Mouse (Mus musculus) liver, embryonic 16.5 days (tissue): ENCODE results near the gene Rassf8. TPM values are rescaled to one million over a fixed set of nuclear protein-coding genes. Genes with fewer than 3 reads are reported as not detected.

Experiments
- ATAC-seq: fragments of 200-750 bp; cut with Nextera tagmentation; 2 replicates; pipeline ENCODE4 v1.8.0; 2017; ENCODE audit warnings: low read depth, mild to moderate bottlenecking, moderate number of reproducible peaks, moderate library complexity
- H3K27ac ChIP-seq: fragments of 300-500 bp; sonication (generic); 2 replicates; pipeline ENCODE4 v1.5.1; 2014; ENCODE audit warnings: mild to moderate bottlenecking, low read length
- H3K27me3 ChIP-seq: fragments of 300-500 bp; sonication (generic); 2 replicates; pipeline ENCODE4 v1.6.1; 2014; ENCODE audit warnings: low read depth, low read length, mixed read lengths; ENCODE audit not compliant: control insufficient read depth, insufficient read depth
- H3K36me3 ChIP-seq: fragments of 300-500 bp; sonication (generic); 2 replicates; pipeline ENCODE4 v1.6.1; 2014; ENCODE audit warnings: mild to moderate bottlenecking; ENCODE audit not compliant: control insufficient read depth, insufficient read depth
- H3K4me1 ChIP-seq: fragments of 300-500 bp; sonication (generic); 2 replicates; pipeline ENCODE4 v1.6.1; 2014; ENCODE audit warnings: low read depth, low read length, mixed read lengths; ENCODE audit not compliant: control insufficient read depth
- H3K4me2 ChIP-seq: fragments of 300-500 bp; sonication (generic); 2 replicates; pipeline ENCODE4 v1.6.1; 2014; ENCODE audit warnings: low read depth, low read length, mixed read lengths
- H3K4me3 ChIP-seq: fragments of 300-500 bp; sonication (generic); 2 replicates; pipeline ENCODE4 v1.5.1; 2014; ENCODE audit warnings: low read depth, mild to moderate bottlenecking, low read length
- H3K9ac ChIP-seq: fragments of 300-500 bp; sonication (generic); 2 replicates; pipeline ENCODE4 v1.6.1; 2014; ENCODE audit warnings: low read depth, low read length
- H3K9me3 ChIP-seq: fragments of 300-500 bp; sonication (generic); replicated peaks from 2 replicates; pipeline ENCODE4 v1.6.1; 2016; ENCODE audit warnings: low read length; ENCODE audit not compliant: control insufficient read depth
- WGBS: fragments of 180-500 bp; shearing (Covaris S2); extraction: QIAGEN DNeasy Blood & Tissue Kit; methylation state at CpG from one replicate; pipeline ENCODE4 v1.1.7; 2014; ENCODE audit not compliant: insufficient replicate concordance; 5-methylcytosine and 5-hydroxymethylcytosine counted together
- polyA plus RNA-seq: library from polyadenylated mRNA; unstranded; fragments of >200 nt; fragmentation: Nextera tagmentation; extraction: Ambion mirVana; gene quantifications from 2 replicates; pipeline ENCODE4 v1.2.1, GENCODE M21; 2015

Gene Rassf8
- polyA plus RNA-seq: 1.1 and 1.6 TPM in 2 replicates

- Histone ChIP-seq H3K27me3 (peaks cover 30% of the 10 kb centered on the region), H3K4me3 (peak within 1 kb of the TSS; percentile 67), H3K4me1 (no peaks in the 10 kb centered on the region), H3K9me3 (no peaks in the 10 kb centered on the region), H3K9ac (peak within 1 kb of the TSS; percentile 65), H3K4me2 (peak within 1 kb of the TSS; percentile 59), H3K27ac (peak within 1 kb of the TSS; percentile 45), H3K36me3 (no peaks in the 10 kb centered on the region)
- 1% methylated on average over 44 of the region's 71 CpGs for WGBS
- peak; percentile 91 for ATAC-seq
Measured at GRCm38 (mm10) chr6:145746132-145746849, at the start of gene Rassf8. Rassf8 (plus strand) TSS chr6:145746748.

DNA sequence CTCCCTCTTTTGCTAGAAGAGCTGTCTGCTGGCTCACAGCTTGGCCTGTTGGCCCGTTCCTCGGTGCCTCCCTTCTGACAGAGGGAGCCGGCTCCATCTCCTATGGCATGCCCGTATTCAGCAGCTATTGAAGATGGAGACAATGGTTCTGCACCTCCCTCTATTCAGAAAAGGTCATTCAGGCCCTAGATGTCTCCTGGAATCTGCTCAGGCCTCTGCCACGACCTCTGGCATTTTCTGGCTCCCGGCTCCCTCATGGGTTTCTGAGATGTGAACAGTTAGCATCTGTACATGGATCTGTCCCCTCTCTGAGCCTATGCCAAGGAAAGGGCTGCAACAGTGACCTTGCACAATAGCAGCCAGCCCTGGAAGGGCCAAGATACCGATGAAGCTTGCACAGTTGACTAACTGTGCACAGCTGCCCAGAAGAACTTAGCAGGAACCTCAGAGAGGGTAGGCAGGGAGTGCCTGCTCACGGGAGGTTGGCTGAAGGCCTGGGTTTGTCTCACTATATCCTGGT is 45.5 kb upstream of the Rassf8 start:
- WGBS: 56% methylated on average over 8 of the region's 8 CpGs
- no peaks in the 10 kb centered on the region; the same call in 1 of the 2 replicates for H3K4me1 ChIP-seq
- no peaks in the 10 kb centered on the region for H3K27me3 ChIP-seq
- H3K4me2 ChIP-seq: no peak overlapping the region
- no peak overlapping the region for H3K4me3 ChIP-seq
- H3K27ac ChIP-seq: no peak overlapping the region
- no peak for ATAC-seq
- no peak overlapping the region for H3K9ac ChIP-seq
- no peaks in the 10 kb centered on the region for H3K36me3 ChIP-seq
- no peaks in the 10 kb centered on the region for H3K9me3 ChIP-seq

GRCm38 (mm10) chr6:145703667-145704066 is 42.9 kb upstream of the Rassf8 start:
- ATAC-seq: peak; percentile 71; the same call in 1 of the 2 replicates
- Histone ChIP-seq H3K36me3 (no peaks in the 10 kb centered on the region), H3K9me3 (no peaks in the 10 kb centered on the region), H3K4me2 (no peak overlapping the region), H3K9ac (no peak overlapping the region), H3K27ac (no peak overlapping the region), H3K4me1 (no peaks in the 10 kb centered on the region; the same call in 1 of the 2 replicates), H3K4me3 (no peak overlapping the region), H3K27me3 (no peaks in the 10 kb centered on the region)
- WGBS: 51% methylated on average over 6 of the region's 6 CpGs

DNA sequence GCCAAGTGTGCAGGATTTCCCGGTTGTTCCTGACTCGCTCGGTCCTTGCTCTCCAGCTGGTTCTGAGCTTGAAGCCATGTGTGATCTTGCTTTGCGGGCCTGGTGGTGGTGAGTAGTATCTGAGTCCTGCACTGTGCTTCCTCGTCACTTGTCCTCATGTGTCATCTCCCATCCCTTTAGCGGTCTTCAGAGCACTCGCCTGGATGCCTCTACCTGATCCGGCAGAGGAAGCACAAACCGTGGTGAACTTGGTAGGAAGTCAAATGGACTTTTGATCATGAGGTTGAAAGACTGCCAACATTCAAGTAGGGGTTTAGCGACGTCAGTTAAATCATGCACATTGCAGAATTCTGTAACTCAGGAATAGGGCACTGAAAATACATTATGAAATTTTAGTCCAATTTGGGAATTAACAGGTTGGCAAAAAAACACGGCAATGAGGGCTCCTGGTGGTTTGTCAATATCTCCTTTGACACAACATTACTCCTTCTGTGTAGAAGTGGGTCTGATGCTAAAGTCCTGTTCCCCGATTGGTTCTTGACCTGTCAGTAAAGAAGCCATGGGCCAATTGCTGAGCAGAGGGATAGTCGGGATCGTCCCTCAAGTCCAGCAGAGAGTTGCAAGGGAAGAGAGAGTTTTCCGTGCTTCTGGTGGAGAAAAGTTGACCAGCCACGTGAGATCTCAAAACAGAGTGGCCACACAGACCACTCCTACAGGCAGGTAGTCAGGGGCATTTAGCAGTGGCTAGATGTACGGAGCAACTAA is 36.4 kb upstream of the Rassf8 start:
- Histone ChIP-seq H3K9ac (no peak overlapping the region), H3K27me3 (no peaks in the 10 kb centered on the region), H3K4me1 (no peaks in the 10 kb centered on the region; the same call in 1 of the 2 replicates), H3K36me3 (no peaks in the 10 kb centered on the region), H3K27ac (no peak overlapping the region; the same call in 1 of the 2 replicates), H3K4me3 (no peak overlapping the region), H3K9me3 (no peaks in the 10 kb centered on the region), H3K4me2 (no peak overlapping the region)
- WGBS: 75% methylated on average over 18 of the region's 18 CpGs
- ATAC-seq: peak; percentile 48

- ATAC-seq: no peak
- H3K4me3 ChIP-seq: no peak overlapping the region
- no peaks in the 10 kb centered on the region for H3K9me3 ChIP-seq
- H3K27me3 ChIP-seq: no peaks in the 10 kb centered on the region
- H3K9ac ChIP-seq: no peak overlapping the region
- H3K36me3 ChIP-seq: no peaks in the 10 kb centered on the region
- H3K4me2 ChIP-seq: no peak overlapping the region
- WGBS: 61% methylated on average over 3 of the region's 3 CpGs
- H3K27ac ChIP-seq: no peak overlapping the region
- H3K4me1 ChIP-seq: no peaks in the 10 kb centered on the region; the same call in 1 of the 2 replicates
Measured at GRCm38 (mm10) chr6:145710797-145711196, 35.8 kb upstream of the Rassf8 start.

GRCm38 (mm10) chr6:145711320-145711719 is 35.2 kb upstream of the Rassf8 start:
- Histone ChIP-seq H3K9me3 (no peaks in the 10 kb centered on the region), H3K27me3 (no peaks in the 10 kb centered on the region), H3K9ac (no peak overlapping the region), H3K4me1 (no peaks in the 10 kb centered on the region; the same call in 1 of the 2 replicates), H3K36me3 (no peaks in the 10 kb centered on the region), H3K27ac (no peak overlapping the region), H3K4me3 (no peak overlapping the region), H3K4me2 (no peak overlapping the region)
- peak; percentile 39; the same call in 1 of the 2 replicates for ATAC-seq
- WGBS: 60% methylated on average over 5 of the region's 5 CpGs

- Histone ChIP-seq H3K4me2 (no peak overlapping the region), H3K4me1 (no peaks in the 10 kb centered on the region; the same call in 1 of the 2 replicates), H3K36me3 (no peaks in the 10 kb centered on the region), H3K4me3 (no peak overlapping the region), H3K9me3 (no peaks in the 10 kb centered on the region), H3K27me3 (no peaks in the 10 kb centered on the region), H3K27ac (no peak overlapping the region), H3K9ac (no peak overlapping the region)
- WGBS: 49% methylated on average over 8 of the region's 8 CpGs
- no peak for ATAC-seq
Measured at GRCm38 (mm10) chr6:145713241-145714114, 33.1 kb upstream of the Rassf8 start.

GRCm38 (mm10) chr6:145714131-145714530 is 32.4 kb upstream of the Rassf8 start:
- no peaks in the 10 kb centered on the region for H3K36me3 ChIP-seq
- ATAC-seq: no peak
- H3K27me3 ChIP-seq: no peaks in the 10 kb centered on the region
- H3K9ac ChIP-seq: no peak overlapping the region
- no peak overlapping the region for H3K27ac ChIP-seq
- no peaks in the 10 kb centered on the region for H3K9me3 ChIP-seq
- H3K4me2 ChIP-seq: no peak overlapping the region
- no peaks in the 10 kb centered on the region; the same call in 1 of the 2 replicates for H3K4me1 ChIP-seq
- H3K4me3 ChIP-seq: no peak overlapping the region
- 53% methylated on average over 1 of the region's 1 CpGs for WGBS
